Mouse (Mus musculus): ENCODE measurements around the gene Has1. TPM values are rescaled to one million over a fixed set of nuclear protein-coding genes. Genes with fewer than 3 reads are reported as not detected.

Has1 gene
- polyA plus RNA-seq, 1 experiment from 2014 or later, result 1.4 TPM

DNA sequence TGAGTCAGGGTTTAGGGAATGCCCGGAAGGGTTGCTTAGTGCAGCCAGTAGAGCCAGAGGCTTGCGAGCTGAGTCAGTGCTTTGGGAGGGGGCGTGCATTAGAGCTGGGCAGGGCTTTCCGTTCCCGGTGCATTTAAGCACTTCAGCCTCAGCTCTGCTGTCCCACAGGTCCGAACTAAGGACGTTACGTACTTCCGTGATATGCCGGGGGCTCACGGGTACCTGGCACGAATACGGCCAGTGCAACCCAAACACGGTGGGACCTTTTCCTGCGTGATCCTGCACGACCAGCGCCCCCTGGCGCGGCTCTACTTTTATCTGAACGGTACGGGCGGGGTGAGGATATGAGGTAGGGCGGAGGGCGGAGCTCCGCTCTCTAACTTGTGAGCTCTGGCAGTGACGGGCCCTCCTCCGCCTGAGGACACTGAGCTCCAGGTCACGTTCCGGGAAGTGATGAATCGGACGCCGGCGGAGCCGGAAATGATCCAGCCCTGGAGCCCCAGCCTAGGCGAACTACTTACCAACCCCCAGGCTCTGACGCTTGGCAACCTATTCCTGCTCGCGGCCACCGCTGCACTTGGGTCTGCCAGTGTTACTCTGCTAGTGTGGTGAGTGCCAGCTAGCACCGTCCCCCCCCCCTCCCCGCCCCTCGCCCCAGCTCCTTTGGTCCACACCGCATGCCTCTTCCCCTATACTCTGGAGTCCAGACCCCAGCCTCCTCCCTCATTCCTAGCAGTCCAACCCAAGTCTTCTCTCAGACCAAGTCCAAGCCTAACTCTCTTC lies 16.9 kb downstream of the Has1 start:
- Histone ChIP-seq H3K27ac (peak overlapping the region; percentile 86), H3K9me3 (no peaks in the 10 kb centered on the region), H3K36me3 (replicated peaks) (peaks cover 85% of the 10 kb centered on the region), H3K27me3 (ENCODE audit: poor library complexity, severe bottlenecking) (no peaks in the 10 kb centered on the region), H3K4me1 (peaks cover 55% of the 10 kb centered on the region), H3K4me3 (peak overlapping the region; percentile 58)
- WGBS, result under 1% methylated on average over 43 of the region's 43 CpGs
- peak; percentile 88 for DNase-seq (ENCODE audit: extremely low spot score, low spot score)

DNA sequence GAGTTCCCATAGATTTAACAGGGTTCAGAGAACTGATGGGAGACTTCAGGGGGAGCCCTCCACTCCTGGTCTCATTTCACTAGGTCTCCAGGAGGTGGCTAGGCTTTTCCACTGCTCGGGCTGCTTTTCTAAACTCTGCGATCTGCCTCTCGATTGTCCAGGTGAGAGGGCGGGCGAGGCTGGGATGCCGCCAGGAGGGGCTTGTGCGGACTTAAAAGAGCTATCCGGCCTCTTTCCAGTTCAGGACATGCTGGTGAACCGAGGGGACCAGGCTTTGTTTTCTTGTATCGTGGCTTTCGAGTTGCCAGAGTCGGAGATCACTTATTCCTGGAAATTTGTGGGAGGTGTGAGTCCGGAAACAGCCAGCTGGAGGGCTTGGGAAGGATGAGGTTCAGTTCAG lies 17.6 kb downstream of the Has1 start:
- WGBS, result 7% methylated on average over 13 of the region's 13 CpGs
- H3K27me3 ChIP-seq (ENCODE audit: poor library complexity, severe bottlenecking), result no peaks in the 10 kb centered on the region
- peaks cover 58% of the 10 kb centered on the region for H3K4me1 ChIP-seq
- peak overlapping the region; percentile 86 for H3K27ac ChIP-seq
- H3K9me3 ChIP-seq, result no peaks in the 10 kb centered on the region
- H3K4me3 ChIP-seq, result peak overlapping the region; percentile 58
- DNase-seq (ENCODE audit: extremely low spot score, low spot score), result no peak
- H3K36me3 ChIP-seq (replicated peaks), result peaks cover 85% of the 10 kb centered on the region

DNA sequence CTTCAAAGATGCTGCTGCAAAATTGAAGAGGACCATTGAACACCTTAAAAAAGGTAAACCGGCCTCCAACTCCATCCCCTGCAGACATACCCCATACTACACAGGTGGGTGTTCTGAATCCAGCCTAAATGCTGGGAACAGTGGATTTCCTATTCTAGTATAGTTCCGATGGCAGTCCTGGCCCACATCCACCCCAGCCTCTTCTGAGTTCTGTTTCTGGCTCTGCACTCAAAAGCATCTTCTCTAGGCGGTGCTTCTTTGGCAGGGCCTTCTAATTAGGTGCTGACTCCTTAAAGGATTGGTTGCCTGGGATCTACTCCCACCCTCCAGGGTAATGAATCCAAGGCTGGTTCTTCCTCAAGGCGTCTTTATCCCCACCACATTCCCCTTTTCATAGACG lies 18.9 kb downstream of the Has1 start:
- H3K27ac ChIP-seq, result no peak overlapping the region
- peaks cover 71% of the 10 kb centered on the region for H3K4me1 ChIP-seq
- peaks cover 90% of the 10 kb centered on the region for H3K36me3 ChIP-seq (replicated peaks)
- H3K9me3 ChIP-seq, result no peaks in the 10 kb centered on the region
- no peaks in the 10 kb centered on the region for H3K27me3 ChIP-seq (ENCODE audit: poor library complexity, severe bottlenecking)
- 83% methylated on average over 5 of the region's 5 CpGs for WGBS
- H3K4me3 ChIP-seq, result no peak overlapping the region
- DNase-seq (ENCODE audit: extremely low spot score, low spot score), result no peak

DNA sequence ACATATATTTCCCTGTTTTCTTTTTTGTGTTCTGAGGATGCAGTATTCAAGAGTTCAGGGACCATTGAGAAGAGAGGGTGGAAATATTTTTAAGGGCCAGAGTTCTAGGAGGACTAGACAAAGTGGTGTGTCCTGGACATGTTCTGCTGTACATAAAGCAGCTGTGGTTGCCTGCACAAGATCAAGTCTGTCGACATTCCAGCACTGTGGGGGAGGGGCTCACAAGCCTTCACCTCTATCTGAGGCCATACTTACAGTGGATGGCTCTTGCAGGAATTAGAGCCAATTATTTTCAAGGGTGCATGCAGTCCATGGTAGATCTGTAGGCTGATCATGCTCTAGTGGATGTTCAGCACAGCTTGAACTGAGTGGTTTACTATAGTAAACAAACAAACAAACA lies 20.1 kb downstream of the Has1 start:
- Histone ChIP-seq H3K9me3 (no peaks in the 10 kb centered on the region), H3K4me3 (no peak overlapping the region), H3K27me3 (ENCODE audit: poor library complexity, severe bottlenecking) (no peaks in the 10 kb centered on the region), H3K27ac (no peak overlapping the region), H3K36me3 (replicated peaks) (peaks cover 90% of the 10 kb centered on the region), H3K4me1 (peaks cover 83% of the 10 kb centered on the region)
- DNase-seq (ENCODE audit: extremely low spot score, low spot score), result no peak
- WGBS, result 38% methylated on average over 1 of the region's 1 CpGs

DNA sequence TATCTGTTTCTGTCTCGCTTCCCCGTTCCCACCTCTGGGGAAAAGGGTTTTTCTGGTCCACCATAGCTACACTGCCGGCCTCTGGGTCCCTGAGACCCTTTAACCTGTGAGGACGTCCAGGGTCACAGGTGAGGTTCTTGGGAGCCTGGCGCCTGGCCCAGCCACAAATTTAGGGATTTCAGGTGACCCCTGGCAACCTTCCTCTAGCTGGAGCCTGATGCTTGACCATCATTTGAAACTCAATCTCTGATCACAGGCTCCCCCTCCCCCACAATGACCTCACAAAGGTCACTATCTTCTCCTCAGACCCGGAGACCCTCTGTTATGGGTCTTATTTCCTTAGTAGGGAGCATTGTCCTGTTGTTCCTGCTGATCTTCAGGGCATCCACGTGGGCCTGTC lies 24.3 kb downstream of the Has1 start:
- DNase-seq (ENCODE audit: extremely low spot score, low spot score), result no peak
- Histone ChIP-seq H3K9me3 (no peaks in the 10 kb centered on the region), H3K4me1 (peaks cover 73% of the 10 kb centered on the region), H3K4me3 (peak overlapping the region; percentile 77), H3K27ac (peak overlapping the region; percentile 98), H3K27me3 (ENCODE audit: poor library complexity, severe bottlenecking) (no peaks in the 10 kb centered on the region), H3K36me3 (replicated peaks) (peaks cover 58% of the 10 kb centered on the region)
- 77% methylated on average over 7 of the region's 7 CpGs for WGBS

DNA sequence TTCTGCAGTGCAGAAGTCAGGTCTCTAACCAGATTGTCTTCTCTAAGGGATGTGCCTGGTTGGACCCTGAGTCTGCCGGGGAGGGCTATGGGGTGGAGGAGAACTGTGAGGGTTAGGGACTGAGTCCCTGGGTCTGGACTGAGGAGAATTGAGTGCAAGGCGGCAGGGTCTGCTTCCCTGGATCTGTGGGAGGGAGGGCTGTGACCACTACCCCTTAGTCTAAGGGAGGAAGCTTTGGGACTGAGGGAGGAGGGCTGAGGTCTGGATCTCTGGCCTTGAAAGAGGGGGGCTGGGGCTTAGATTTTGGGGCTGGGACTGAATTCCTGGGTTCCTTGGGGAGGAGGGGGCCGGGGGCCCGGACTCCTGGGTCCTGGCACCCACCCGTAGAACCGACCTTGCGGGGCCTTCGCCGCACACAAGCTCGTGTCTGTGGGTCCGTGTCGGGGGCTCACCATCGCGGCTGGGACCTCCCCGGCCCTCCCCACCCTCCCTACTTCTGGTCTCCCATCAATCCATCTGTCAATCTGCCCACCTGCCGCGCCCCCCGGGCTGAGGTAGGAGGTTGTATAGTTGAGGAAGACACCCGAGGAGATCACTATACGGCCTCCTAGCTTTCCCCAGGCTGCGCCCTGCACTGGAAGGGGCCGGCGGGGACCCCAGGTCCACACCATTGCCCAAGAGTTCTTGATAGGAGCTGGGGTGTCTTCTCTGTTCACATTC lies 25.0 kb downstream of the Has1 start:
- no peak for DNase-seq (ENCODE audit: extremely low spot score, low spot score)
- H3K9me3 ChIP-seq, result no peaks in the 10 kb centered on the region
- peak overlapping the region; percentile 77 for H3K4me3 ChIP-seq
- peaks cover 70% of the 10 kb centered on the region for H3K4me1 ChIP-seq
- WGBS, result 74% methylated on average over 23 of the region's 23 CpGs
- H3K27me3 ChIP-seq (ENCODE audit: poor library complexity, severe bottlenecking), result no peaks in the 10 kb centered on the region
- H3K36me3 ChIP-seq (replicated peaks), result peaks cover 51% of the 10 kb centered on the region
- H3K27ac ChIP-seq, result peak overlapping the region; percentile 98

DNA sequence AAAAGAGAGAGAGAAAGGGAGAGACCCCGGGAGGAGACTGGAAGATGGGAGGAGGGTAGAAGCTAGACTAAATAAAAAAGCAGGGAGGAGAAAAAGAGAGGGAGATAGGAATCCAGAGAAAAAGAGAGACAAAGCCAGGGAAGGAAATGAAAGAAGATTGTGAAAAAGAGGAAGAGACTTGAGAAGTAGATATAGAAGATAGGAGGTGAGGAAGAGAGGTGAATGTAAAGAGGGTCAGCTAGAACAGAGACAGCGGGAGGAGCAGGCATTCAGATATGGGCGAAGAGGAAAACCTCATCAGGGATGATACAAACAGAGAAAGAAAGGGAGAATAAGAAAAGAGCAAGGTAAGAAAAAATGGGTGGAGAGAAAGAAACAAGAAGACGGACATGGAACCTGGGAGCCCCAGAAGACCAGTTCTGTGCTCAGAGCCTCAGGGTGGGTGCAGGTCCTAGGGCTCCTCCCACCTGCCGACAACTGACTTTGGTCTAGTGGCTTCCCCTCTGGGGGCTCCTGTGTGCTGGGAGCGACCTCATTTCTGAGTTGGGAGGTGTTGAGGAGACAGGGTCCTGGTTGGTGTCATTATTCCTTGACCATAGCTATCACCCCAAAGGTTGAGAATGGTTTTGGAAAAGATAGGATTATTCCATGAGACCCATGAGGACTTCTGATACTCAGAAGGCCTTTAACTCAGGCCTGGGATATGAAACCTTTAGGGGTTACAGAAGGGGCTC lies 25.8 kb downstream of the Has1 start:
- no peaks in the 10 kb centered on the region for H3K27me3 ChIP-seq (ENCODE audit: poor library complexity, severe bottlenecking)
- peak overlapping the region; percentile 98 for H3K27ac ChIP-seq
- WGBS, result 6% methylated on average over 6 of the region's 6 CpGs
- H3K4me3 ChIP-seq, result peak overlapping the region; percentile 77
- peaks cover 62% of the 10 kb centered on the region for H3K4me1 ChIP-seq
- no peaks in the 10 kb centered on the region for H3K9me3 ChIP-seq
- no peak for DNase-seq (ENCODE audit: extremely low spot score, low spot score)
- H3K36me3 ChIP-seq (replicated peaks), result peaks cover 44% of the 10 kb centered on the region

DNA sequence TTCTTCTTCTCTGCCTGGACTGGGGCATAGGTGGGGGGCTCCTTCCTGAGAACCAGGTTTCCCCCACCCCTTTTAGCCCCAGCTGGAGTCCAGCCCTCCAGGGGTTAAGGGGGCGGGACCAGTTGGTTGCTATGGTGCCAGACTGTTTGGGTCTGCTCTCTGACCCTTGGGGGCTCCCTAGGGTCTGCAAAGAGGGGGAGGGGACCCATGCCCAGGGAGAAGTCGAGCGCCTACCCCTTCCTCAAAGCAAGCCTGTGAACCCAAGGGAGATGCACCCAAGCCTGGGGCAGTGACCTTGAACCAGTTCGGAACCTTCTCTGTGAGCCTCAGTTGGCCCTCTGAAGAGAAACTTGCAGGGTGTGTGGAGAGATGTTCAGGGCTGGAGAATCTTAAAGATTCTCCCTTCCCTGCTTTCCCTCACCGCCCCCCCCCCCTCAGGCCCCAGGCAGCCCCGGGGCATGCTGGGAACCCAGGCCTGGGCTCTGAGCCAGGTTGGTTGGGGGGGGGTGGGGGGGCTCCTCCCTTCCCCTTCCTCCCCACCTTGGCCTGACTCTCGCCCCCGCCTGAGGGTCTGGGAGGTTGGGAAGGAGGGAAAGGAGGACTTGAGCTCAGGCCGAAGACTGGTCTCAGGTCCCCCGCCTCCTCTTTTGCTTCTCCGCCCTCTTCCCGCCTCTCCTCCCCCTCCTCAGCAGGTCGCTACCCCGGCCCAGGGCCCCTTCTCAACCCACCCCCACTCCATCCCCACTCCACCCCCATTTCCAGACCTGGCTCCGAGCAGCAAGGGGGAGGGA lies 26.6 kb downstream of the Has1 start:
- peaks cover 54% of the 10 kb centered on the region for H3K4me1 ChIP-seq
- peak overlapping the region; percentile 77 for H3K4me3 ChIP-seq
- WGBS, result 1% methylated on average over 6 of the region's 15 CpGs
- peak overlapping the region; percentile 98 for H3K27ac ChIP-seq
- H3K9me3 ChIP-seq, result no peaks in the 10 kb centered on the region
- no peaks in the 10 kb centered on the region for H3K27me3 ChIP-seq (ENCODE audit: poor library complexity, severe bottlenecking)
- peak; percentile 85 for DNase-seq (ENCODE audit: extremely low spot score, low spot score)
- H3K36me3 ChIP-seq (replicated peaks), result peaks cover 35% of the 10 kb centered on the region

DNA sequence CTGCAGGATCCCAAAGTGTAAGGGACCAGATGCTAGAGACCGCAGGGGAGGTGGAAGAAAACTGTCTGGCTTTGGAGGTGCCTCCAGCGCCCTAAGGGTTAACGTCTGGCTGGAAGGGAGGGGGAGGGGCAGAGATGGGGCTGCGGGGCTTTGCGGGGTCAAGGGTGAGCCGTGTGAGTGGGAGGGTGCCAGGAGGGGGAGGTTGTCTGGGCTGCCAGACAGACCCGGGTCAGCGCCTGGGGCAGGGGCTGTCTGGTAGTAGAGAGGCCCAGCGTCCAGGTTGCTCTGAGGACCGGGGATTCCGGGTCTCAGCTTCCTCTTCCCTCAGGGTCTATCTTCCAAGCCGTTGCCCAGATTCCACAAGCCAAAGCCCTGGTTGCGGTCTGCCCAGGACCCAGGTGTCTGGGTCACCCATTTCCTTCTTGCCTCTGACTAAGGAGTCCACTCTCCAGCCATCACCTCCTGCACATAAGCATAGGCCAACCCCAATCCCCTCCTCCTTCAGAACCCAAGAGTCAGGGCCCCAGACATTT lies 27.3 kb downstream of the Has1 start:
- H3K9me3 ChIP-seq, result no peaks in the 10 kb centered on the region
- peaks cover 54% of the 10 kb centered on the region for H3K4me1 ChIP-seq
- peak; percentile 91 for DNase-seq (ENCODE audit: extremely low spot score, low spot score)
- H3K27me3 ChIP-seq (ENCODE audit: poor library complexity, severe bottlenecking), result no peaks in the 10 kb centered on the region
- H3K36me3 ChIP-seq (replicated peaks), result peaks cover 29% of the 10 kb centered on the region
- peak overlapping the region; percentile 98 for H3K27ac ChIP-seq
- WGBS, result 0% methylated on average over 13 of the region's 13 CpGs
- H3K4me3 ChIP-seq, result peak overlapping the region; percentile 77

DNA sequence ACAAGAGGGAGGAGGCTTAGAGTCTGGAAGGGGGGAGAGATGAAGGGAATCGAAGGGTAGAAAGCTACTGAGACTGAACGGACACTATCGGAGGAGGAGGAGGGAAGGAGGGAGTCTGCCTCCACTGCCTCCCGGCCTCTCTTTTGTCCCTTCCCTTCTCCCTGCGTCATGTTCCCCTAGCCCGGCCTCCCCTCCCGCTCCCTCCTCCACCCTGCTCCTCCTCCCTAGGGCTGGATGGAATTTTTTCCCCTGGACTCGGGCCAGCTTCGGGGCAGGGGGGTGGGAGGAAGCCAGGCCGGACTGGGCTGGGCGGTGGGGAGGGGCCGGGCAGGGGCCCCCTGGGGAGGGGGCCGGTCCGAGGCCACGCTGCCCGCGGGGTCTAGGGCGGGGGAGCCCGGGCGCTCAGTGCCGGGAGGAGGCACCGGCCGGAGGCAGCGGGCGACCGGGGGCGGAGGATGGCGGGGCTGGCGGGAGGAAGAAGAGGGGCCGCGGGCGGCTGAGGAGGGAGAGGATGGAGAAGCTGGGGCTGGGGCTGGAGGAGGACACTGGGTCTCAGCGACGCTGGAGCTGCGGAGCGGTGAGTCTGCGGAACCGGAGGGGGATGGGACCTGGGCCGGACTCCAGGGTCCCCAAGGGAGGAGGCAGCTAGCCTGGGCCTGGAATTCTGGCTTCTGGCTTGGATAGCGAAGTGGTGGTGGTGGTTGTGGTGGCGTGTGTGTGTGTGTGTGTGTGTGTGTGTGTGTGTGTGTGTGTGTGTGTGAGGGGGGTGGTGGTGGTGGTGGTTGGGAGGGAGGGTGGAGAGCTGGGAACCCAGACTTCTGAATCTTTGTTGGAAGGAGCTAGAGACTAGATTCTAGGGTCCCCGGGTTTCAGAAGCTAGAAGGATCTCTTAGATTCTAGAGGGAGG lies 28.0 kb downstream of the Has1 start, which contains the start of gene Spaca6:
Spaca6 (plus strand) TSS at position 408 of the 907 bp plus-strand sequence.
- H3K27ac ChIP-seq, result peak within 1 kb of the TSS; percentile 98
- H3K4me3 ChIP-seq, result peak within 1 kb of the TSS; percentile 77
- 1% methylated on average over 41 of the region's 42 CpGs for WGBS
- no peaks in the 10 kb centered on the region for H3K9me3 ChIP-seq
- peak; percentile 90 for DNase-seq (ENCODE audit: extremely low spot score, low spot score)
- H3K36me3 ChIP-seq (replicated peaks), result peaks cover 22% of the 10 kb centered on the region
- H3K27me3 ChIP-seq (ENCODE audit: poor library complexity, severe bottlenecking), result no peaks in the 10 kb centered on the region
- peaks cover 46% of the 10 kb centered on the region for H3K4me1 ChIP-seq

DNA sequence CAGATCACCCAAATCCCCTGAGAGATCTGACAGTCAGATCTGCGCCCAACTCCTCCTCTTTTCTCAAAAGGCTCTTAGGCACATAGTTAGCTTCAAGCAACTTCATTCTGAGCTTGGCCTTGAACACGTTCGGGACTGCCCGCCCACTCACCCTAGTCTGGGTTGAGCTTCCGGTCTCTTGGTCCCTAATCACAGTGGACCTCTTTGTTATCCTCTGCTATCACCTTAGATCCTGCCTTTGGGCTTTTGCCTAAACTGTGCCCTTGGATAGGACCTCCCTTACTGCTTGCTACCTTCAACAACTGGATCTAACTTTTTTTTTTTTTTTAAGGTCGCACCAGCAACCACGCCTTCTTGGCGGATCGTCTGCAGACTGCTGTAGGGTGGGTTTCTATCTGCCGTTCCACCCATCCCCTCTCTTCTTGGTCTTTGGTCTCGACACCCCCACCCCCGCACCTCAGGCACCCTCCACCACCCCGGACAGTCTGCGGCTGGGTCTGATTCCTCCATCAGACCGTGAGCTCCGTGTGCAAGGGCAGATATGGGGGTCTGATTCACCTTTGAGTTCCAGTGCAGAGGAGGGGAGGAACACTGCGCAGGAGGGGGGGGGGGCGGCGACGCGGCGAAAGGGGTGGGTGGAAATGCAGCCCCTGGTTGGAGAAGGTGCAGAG lies 28.9 kb downstream of the Has1 start:
- no peaks in the 10 kb centered on the region for H3K9me3 ChIP-seq
- peak; percentile 51 for DNase-seq (ENCODE audit: extremely low spot score, low spot score)
- H3K27me3 ChIP-seq (ENCODE audit: poor library complexity, severe bottlenecking), result no peaks in the 10 kb centered on the region
- H3K27ac ChIP-seq, result peak overlapping the region; percentile 98
- 2% methylated on average over 19 of the region's 22 CpGs for WGBS
- peaks cover 12% of the 10 kb centered on the region for H3K36me3 ChIP-seq (replicated peaks)
- peak overlapping the region; percentile 77 for H3K4me3 ChIP-seq
- peaks cover 42% of the 10 kb centered on the region for H3K4me1 ChIP-seq

All from forebrain, embryonic 10.5 days (tissue).